Mouse (Mus musculus) ES-CJ7 (cell line): ENCODE results near the gene Dnajc1.

Experiments used
- DNase-seq: peaks from one replicate; pipeline ENCODE4 v3.0.0; 2011; ENCODE audit warnings: low read depth, low spot score

Dnajc1 gene

GRCm38 (mm10) chr2:18300949-18301348, 91.7 kb downstream of the Dnajc1 start:
- no peak for DNase-seq

DNA sequence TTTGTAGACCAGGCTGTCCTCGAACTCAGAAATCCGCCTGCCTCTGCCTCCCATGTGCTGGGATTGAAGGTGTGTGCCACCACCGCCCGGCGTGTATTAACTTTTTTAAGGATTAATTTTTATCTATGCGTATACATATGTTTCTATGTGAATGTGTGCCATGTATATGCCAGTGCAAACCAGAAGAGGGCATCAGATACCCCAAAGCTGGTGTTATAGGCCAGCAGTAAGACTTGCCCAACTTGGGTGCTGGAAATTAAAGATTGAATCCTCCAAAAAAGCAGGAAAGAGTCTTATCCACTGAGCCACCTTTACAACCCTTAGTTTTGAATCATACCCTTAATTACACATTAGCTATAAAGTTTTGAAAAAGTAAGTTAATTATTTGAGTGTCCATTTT, 107.5 kb downstream of the Dnajc1 start:
- no peak for DNase-seq

DNA sequence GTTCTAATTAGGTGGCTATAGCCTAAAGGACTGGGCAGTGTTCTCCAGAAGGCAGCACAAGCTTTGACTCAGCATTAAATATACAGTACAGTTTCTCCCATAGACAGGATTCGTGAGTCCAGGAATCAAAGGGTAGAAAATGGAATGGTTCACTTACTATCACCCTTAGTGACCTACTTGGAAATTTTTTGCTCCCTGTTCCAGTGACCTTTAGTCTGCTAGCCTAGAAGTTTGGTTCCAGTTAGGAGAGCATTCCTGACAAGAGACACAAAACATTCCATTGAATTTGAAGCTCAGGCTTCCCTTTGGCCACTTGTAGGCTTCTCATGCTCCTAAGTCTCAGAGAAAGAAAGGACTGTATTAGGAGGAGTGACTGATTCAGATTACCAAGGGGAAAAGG, 126.9 kb downstream of the Dnajc1 start:
- DNase-seq: no peak

DNA sequence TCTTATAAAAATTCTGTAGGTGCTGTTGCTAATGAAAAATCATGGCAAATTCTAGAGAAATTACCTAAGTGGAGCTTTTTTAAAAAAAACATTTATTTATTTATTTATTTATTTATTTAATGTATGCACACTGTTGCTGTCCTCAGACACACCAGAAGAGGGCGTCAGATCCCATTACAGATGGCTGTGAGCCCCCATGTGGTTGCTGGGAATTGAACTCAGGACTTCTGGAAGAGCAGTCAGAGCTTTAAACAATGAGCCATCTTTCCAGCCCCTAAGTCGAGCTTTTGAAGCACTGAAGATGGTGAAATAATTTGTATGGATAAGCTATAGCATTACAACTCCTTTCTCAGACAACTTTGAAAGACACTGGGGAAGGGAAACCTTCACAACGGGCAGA, 128.1 kb downstream of the Dnajc1 start:
- no peak for DNase-seq

GRCm38 (mm10) chr2:18262298-18262697, 130.3 kb downstream of the Dnajc1 start:
- no peak for DNase-seq

GRCm38 (mm10) chr2:18249224-18249623, 143.4 kb downstream of the Dnajc1 start:
- DNase-seq: no peak

DNA sequence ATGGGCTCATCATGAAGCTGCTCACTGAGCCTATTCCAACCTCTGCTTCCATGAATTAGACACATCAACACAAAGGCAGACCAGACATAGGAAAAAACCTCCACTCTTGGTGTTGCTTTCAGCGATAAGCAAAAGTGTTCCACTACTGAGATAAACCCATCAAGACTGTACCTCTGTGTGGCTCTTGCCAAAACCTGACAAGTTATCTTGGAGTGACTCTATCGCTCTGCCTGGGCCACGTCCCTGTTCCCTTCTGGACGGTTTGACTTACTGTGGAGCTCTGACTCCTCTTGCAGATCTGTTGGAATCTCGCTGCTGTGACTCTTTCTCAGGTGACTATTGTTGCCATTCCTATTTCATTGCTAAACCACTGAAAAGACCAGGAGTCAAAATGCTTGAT, 157.1 kb downstream of the Dnajc1 start:
- no peak for DNase-seq

- DNase-seq: no peak
Measured at GRCm38 (mm10) chr2:18232883-18233567, 159.6 kb downstream of the Dnajc1 start.

GRCm38 (mm10) chr2:18231143-18231542, 161.5 kb downstream of the Dnajc1 start:
- no peak for DNase-seq

GRCm38 (mm10) chr2:18229279-18229678, 163.4 kb downstream of the Dnajc1 start:
- no peak for DNase-seq

GRCm38 (mm10) chr2:18228486-18229062, 164.1 kb downstream of the Dnajc1 start:
- DNase-seq: no peak

DNA sequence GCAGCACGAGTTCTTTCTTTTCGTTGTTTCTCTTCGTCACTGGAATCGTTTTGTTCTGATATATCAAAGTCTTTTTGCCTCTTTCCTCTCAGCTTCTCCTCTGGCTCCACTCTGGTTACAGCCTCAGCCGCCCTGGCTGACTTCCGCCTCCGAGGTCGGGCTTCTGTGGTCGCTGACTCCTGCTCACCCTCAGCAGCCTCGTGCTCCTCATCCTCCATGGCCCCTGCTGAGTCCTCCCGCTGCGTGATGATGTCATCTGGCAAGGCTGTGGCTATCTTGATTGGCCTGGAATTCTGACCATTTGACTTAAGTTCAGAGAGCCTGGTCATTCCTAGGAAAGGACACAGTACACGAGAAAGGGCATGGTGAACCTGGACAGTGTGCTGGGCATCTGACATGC, 173.1 kb downstream of the Dnajc1 start:
- no peak for DNase-seq

DNA sequence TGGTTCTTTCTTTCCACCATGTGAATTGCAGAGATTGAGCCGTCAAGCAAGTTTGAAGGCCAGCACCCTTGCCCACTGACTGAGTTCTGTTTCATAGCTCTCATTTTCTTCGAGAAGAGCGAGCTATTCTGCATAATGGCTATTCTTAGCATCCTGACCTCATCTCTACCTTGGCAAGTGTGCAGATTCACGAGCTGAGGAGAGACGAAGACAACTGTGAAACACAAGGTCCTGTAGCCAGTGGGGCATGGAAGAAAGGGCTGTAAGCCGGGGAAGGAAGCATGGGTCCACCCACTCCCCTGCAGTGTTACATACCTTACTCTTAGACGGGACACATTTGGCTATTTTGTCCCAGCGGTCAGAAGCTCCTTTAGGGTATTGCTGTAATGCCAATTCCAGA, 173.5 kb downstream of the Dnajc1 start:
- DNase-seq: no peak

GRCm38 (mm10) chr2:18218500-18218899, 174.1 kb downstream of the Dnajc1 start:
- DNase-seq: no peak

DNA sequence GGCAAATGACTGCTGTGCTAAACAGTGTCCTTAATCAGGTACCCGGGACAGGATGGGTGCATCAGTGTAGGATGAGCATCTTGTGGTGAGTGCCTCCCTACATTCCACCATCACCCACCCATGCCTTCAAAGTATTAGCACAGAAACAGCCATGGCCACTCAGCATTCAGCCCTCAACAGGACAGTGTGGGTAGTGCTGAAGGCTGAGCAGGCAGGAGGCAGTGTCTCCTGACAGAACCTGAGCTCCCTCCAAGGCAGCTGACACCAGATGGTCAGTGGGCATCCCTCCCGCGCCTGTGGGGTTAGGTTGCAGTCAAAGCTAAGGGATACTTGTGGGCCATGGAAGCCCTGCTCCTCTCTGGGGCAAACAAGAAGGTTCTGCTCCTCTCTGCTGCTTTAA, 174.8 kb downstream of the Dnajc1 start:
- DNase-seq: no peak

GRCm38 (mm10) chr2:18214031-18214430, 178.6 kb downstream of the Dnajc1 start:
- no peak for DNase-seq

GRCm38 (mm10) chr2:18209948-18210347, 182.7 kb downstream of the Dnajc1 start:
- DNase-seq: no peak

DNA sequence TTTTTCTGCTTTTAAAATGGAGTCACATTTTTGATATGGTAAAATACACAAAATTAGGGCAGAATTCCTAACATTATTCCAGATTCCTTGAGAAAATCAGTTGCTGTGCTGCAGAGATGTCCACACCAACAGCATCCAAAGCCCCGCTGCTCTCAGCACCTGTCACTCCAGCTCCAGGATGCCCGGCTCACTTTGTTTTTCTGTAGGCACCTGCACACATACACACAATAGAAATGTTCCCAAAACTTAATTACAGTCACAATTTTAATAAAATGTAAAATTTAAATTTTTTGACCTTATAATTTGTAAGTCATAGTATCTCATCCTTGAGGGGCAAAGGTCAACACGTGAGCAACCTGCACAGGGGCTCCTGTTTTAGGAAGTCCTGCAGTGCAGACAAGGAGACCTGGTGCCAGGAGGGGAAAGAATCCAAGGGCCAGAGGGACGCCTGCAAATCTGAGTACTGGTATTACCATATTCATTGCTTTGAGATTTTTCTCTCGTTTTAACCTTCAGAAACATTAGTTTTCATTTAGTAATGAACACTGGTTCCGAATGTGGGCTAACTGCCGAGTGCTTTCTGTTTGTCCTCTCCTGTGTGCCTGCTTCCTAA, 183.3 kb downstream of the Dnajc1 start:
- no peak for DNase-seq

DNA sequence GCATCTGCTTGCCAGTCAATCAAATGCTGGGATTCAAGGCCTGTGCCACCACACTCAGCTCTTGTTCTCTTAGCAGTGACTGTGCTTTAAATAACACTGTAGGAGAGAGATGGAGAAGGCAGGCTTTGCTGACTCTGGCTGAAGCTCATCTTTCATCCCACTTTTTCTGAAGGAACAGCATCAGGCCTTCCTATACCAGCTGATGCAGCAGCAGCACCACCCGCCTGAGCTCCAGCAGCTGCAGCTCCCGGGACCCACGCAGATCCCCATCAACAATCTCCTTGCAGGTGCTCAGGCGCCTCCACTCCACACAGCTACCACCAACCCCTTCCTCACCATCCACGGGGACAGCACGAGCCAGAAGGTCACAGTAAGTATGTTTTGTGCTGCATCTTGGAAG, 184.1 kb downstream of the Dnajc1 start:
- DNase-seq: no peak

GRCm38 (mm10) chr2:18206811-18207210, 185.8 kb downstream of the Dnajc1 start:
- no peak for DNase-seq

- peak; percentile 79 for DNase-seq
Measured at GRCm38 (mm10) chr2:18205118-18205517, 187.5 kb downstream of the Dnajc1 start.

GRCm38 (mm10) chr2:18202923-18203322, 189.7 kb downstream of the Dnajc1 start:
- peak; percentile 50 for DNase-seq

GRCm38 (mm10) chr2:18201820-18202462, 190.7 kb downstream of the Dnajc1 start:
- DNase-seq: no peak
